ENCODE assay signal across 13 mouse cellular contexts in the genomic region with DNA sequence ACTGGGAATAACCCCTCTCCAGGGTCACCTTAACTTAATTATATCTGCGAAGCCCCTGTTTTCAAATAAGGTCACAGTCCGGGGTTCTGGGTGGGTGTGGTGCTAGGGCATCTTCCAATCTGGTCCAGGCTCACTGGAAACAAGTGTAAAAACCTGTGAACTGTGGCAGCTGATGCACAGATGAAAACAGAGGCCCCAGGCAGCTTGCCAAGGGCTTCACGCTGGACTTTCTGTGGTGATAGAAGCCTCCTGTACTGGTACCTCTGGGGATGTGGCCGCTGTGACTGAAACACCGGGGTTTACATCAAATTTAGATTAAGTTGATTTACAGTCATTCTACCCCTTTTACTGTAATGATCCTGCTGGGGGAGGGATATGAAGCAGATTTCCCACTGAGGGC.
"Had no signal": no experiment of that assay in that cellular context is flagged by ENCODE, and none has a peak within 500 bp of the region (broad histone marks: within the 10 kb centered on the region; RNA-seq: fewer than 3 reads in every experiment).

No protein-coding gene starts in this region.

- H3K27me3 ChIP-seq: liver, embryonic 12.5 days had no signal

- H3K36me3 ChIP-seq: limb, embryonic 10.5 days; liver, embryonic 12.5 days; midbrain, embryonic 10.5 days had no signal

- H3K9ac ChIP-seq: liver, embryonic 12.5 days; lung, embryonic 14.5 days had no signal

- H3K4me2 ChIP-seq: liver, embryonic 12.5 days; lung, embryonic 14.5 days had no signal

- H3K9me3 ChIP-seq: limb, embryonic 10.5 days; liver, embryonic 12.5 days; midbrain, embryonic 10.5 days had no signal

- H3K4me3 ChIP-seq: limb, embryonic 10.5 days; liver, embryonic 12.5 days; midbrain, embryonic 10.5 days had no signal

- H3K27ac ChIP-seq: limb, embryonic 10.5 days; liver, embryonic 12.5 days; midbrain, embryonic 10.5 days; stomach, postnatal 0 days had no signal

- DNase-seq: kidney, adult 11 months; kidney, adult 9 months; kidney, postnatal 10 days; kidney, postnatal 4 days; lung, embryonic 14.5 days; lung, postnatal 10 days; lung, postnatal 4 days; thymus, postnatal 4 days had no signal

- ATAC-seq: liver, embryonic 12.5 days; midbrain, embryonic 16.5 days had no signal
